Mouse (Mus musculus) 3T3-L1 (cell line): ENCODE results near the gene Dnajb8.

Experiments
- DNase-seq: peaks from one replicate; pipeline ENCODE4 v3.0.0-alpha.2; 2015; ENCODE audit warnings: low read depth, low spot score

Gene Dnajb8

DNA sequence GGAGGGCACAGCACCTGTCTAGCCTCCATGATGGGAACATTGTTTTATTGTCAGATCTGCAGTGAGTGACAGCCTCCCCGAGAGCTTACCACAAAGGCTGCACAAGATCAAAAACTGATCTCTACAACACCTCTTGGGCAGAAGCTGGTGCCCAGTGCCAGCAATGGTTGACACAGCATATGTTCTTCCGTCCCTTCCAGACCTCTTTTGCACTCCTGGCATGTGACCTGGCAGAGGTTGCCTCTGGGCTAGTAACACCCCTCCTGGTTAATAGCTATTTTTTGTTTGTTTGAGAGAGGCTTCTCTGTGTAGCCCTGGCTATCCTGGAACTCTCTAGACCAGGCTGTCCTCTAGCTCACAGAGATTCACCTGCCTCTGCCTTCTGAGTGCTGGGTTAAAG lies 56.1 kb downstream of the Dnajb8 start:
- no peak for DNase-seq

DNA sequence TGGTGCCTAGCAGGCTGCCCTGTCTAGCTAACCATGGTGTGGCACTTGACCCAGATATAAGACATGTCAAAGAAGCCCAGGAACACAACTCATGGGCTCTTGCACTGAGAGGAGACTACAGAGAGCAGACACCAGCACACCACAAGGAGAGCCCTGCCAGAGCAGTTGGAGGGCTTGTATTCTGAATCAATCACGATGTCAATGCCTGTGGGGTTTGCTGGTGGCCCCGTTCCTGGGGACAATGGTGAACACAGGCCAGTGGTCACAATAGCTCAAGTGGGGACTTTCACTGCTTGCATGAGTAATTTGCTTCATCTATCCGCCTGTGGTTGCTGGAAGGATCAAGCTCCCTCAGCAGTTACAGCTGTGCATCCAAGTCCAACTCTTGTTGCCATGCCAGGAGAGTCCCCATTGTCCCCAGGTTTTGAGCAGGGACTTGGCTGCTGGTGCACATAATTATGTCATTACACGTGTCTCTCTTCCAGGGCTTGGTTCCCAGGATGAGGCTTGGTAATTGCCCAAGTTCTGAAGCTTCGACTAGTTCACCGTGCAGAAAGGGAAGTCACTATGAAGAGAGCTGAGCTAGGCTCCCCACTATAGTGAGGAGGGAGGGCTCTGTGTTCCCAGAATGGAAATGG lies 68.2 kb downstream of the Dnajb8 start:
- DNase-seq: no peak

DNA sequence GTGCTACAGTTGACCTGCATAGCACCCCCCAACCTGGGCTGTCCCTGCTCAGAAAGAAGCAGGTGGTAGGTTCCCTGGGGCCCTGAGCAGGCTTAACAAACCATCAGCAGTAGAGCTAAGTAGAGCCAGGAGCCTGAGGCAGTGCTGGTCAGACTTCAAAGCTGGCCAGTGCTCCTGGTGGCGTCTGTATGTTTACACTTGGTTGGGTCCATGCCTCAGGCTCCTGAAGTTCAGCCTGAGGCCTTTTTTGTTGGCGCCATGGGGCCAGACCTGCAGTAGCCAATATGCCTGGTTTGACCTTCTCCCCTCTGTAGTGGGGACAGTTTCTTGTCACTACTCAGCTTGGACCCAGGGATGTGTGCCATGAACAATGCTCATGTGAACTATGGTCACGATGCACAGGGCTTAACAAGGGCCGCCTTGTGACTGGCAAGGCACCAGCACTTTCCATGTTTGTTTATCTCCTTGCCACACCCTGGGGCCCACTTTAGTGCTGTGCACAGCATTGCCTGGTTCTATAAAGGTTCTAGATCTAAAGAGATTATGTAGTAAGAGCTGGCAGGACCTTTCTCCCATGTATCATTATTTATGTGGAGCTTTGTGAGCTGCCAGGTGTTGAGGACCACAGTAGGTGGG lies 70.3 kb downstream of the Dnajb8 start:
- DNase-seq: no peak

- no peak for DNase-seq
These were observed 77.4 kb downstream of the Dnajb8 start for GRCm38 (mm10) chr6:88299491-88299890.

DNA sequence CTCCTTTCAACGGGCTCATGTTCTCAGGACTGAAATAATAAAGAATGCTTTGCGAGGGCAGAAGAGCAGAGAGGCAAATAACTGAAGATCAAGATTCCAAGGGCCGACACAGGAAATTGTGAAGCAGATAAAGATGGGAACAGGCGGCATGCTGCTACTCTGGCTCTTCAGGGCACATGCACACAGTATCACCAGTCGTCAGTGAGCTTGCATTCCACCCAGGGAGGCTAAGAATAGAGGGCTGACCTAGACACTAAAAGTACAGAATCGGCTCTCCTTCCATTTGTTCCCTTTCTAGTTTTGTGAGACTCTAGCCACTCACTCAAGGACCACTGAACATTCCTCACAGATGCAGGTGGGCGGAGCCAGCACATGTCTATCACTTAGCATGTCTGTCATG lies 79.2 kb downstream of the Dnajb8 start:
- DNase-seq: no peak
